Mouse (Mus musculus) v-Abl transformed pro-B cells (cell line): ENCODE data around the gene Sesn3.
"Not testable (repeated sequence)": the region's sequence is repeated elsewhere in the genome, so short reads cannot be mapped to it uniquely, and the experiment has no call there.

ENCODE experiments used
- in situ Hi-C, 2 experiments: fragments of 400-800 bp; cut with MboI; formaldehyde crosslinking; loops; one replicate each; pipeline ENCODE4 v1.15.1; 2025; ENCODE audit not compliant: unreplicated experiment in 2 of 2

Gene Sesn3

DNA sequence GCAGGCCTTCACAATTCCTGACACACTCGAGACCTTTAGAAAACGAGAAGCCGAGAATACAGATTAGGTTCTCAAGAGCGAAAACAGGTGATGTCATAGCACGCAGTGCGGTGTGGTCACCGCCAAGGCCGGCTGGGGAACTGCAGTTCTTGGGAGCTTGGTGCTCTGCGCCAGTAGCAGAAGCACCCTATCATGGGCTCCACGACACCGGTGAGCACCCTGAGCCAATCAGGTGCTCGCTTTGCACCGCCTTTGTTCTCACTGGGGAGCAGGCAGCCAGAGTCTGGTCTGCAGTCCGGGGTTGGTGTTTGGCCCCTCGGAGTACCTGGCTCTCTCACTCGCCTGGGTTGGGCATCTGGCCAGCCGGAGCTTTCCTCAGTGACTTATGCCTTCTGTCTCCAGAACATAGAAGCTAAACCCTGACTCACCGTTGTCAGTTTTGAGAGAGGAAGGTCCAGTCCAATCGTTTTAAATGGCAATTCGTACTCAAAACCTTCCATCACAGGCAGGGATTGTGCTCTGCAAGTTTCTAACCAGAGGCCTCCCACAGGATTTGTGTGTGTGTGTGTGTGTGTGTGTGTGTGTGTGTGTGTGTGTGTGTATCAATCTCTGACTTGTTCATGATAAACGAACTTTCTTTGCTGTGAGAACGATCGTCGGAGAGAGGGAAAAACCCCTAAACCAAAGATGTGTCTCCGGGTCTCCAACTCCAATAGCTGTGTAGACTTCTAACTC, at the start of gene Sesn3:
Gene Sesn3 (plus strand): TSS at position 82 of the 735 bp plus-strand sequence.
- in situ Hi-C loops = loop anchor here in 1 of 2 experiments (5.0 kb wide), 3 partner anchors 103 to 378 kb away; no protein-coding TSS in a partner anchor

- in situ Hi-C loops = loop anchor here in 1 of 2 experiments (5.0 kb wide), 1 partner anchor 35 kb away; no protein-coding TSS in a partner anchor
Observed at GRCm38 (mm10) chr9:14227086-14227485, 47.8 kb upstream of the Sesn3 start.

DNA sequence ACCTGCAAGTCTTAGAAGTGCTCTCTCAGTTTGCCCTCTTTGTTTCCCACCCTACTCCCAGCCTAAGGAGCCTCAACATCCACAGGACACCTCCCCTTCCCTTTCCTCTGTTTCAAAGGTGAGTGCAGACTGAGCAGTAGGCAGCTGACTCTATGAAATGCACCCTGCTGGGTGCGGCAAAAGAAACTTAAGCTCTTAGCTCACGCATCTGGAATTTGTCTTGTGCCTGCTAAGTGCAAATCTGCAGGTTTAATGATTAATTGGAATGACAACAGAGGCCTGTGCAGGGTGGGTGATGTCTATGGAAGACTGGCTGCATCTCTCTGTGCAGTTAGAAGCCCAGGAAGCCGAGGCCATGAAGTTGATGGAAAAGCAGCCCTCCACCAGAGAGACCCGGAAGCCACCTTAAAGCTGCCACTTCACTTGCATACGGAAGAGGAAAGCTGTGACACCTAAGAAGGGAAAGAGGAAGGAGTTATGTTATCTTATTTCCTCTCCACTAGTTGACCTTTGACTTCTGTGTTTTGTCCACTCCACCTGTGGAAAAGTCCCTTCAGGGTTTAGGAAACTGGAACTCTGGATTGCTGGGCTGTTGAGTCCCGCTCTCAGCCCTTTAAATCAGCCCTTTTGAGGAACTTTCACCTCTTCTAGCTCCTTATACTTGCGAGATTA, 41.0 kb upstream of the Sesn3 start:
- in situ Hi-C loops = no loop called here

DNA sequence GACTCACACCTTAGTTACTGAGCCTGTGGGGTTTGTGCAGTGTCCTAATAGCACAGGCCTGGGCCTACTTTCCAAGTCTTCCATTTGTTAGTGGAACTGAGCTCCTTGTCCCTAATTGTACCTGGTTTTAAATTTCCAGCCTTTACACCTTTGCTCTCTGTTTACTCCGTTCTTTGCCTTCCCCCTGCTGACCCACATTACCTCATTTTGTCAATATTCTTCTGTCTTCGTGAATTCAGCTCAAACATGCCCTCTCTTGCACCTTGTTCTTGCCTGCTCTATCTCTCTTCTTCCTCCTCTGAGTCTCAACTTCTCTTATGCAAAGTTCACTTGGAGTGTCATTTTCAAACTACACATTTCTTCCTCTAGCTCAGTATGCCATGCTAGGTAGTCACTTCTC, 39.6 kb upstream of the Sesn3 start:
- in situ Hi-C loops = no loop called here

GRCm38 (mm10) chr9:14241003-14241402, 33.9 kb upstream of the Sesn3 start:
- in situ Hi-C loops = not testable (repeated sequence)

DNA sequence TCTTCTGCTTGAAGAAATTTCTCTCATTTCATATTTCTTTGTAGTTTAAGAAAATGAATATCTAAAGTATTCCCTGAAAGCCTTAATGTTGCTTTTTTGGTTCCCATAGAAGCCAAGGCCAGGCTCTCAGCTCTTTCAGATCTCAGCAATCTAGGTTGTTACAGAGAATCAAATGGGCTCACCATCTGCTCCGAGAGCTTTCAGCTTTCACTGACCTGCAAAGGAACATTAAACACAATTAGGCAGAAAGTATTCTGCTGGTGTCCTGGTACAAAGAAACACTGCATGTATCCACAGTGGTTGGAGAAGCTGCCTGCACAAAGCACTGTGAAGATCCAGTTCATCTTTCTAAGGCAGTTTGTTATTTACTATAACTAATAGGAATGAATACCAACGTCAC, 32.6 kb upstream of the Sesn3 start:
- in situ Hi-C loops = no loop called here

GRCm38 (mm10) chr9:14244528-14244927, 30.3 kb upstream of the Sesn3 start:
- in situ Hi-C loops = no loop called here

GRCm38 (mm10) chr9:14245013-14245586, 29.8 kb upstream of the Sesn3 start:
- in situ Hi-C loops = no loop called here

DNA sequence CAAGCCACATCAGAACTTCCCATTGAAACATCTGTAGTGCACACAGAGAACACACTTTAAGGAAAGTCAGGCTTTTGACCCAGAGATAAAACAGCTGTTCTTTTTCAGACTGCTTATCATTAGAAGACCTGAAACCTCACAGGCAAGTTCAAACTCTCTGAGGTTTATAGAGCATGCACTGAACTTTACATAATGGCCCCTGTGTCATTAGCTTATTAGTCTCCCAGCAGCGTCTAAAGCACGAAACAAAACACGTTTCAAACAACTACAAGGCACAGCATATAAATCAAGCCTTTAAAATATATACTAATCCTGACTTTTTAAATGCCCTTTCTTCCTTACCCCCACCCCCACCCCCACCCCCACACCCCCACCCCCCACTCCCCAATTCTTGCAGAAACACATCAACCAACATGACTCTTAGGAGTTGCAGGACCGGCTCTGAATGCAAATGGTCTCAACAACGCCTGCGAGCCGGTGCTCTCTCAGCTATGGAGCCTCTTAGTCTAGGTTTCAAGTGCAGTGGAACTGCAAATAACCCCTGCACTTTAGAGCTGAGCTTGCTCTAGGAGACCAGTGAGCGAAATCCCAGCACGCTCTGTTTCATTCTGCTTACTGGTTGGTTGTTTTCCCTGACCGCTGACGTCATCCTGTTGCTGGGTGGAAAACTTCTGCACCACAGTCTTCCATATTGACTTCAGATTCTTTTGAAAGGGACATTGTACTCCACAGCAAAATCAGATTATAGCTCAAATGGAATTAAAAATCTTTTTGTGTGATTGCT, 28.7 kb upstream of the Sesn3 start:
- in situ Hi-C loops = no loop called here

- in situ Hi-C loops = no loop called here
Observed at GRCm38 (mm10) chr9:14247480-14248208, 27.2 kb upstream of the Sesn3 start.

GRCm38 (mm10) chr9:14248209-14248596, 26.7 kb upstream of the Sesn3 start:
- in situ Hi-C loops = no loop called here

- in situ Hi-C loops = loop anchor here in 1 of 2 experiments (5.0 kb wide), 1 partner anchor 34 kb away; no protein-coding TSS in a partner anchor
Observed at GRCm38 (mm10) chr9:14261150-14261549, 13.7 kb upstream of the Sesn3 start.

DNA sequence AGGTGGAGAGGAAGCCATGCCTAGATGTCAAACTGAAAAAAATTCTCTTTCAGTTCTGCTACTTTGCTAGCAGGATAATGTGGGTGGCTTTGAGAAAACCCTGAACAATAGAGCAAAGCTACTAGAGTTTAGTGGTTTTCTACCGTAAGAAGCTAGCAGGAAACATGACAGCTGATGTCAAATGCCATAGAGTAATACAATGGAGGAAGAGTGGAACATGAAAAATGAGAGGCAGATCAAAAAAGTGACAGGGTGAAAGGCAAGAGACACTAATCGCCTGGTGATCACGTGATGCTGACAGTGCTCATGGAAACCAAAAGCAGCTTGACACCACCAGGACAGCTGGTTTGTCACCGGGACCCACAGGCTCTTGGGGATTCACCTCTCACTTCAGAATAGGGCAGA, 12.3 kb upstream of the Sesn3 start:
- in situ Hi-C loops = loop anchor here in 1 of 2 experiments (5.0 kb wide), 1 partner anchor 35 kb away; no protein-coding TSS in a partner anchor

- in situ Hi-C loops = no loop called here
Observed at GRCm38 (mm10) chr9:14266470-14266869, 8.4 kb upstream of the Sesn3 start.

- in situ Hi-C loops = no loop called here
Observed at GRCm38 (mm10) chr9:14268578-14268977, 6.3 kb upstream of the Sesn3 start.

- in situ Hi-C loops = no loop called here
Observed at GRCm38 (mm10) chr9:14272921-14273320, 1.9 kb upstream of the Sesn3 start.

- in situ Hi-C loops = no loop called here
Observed at GRCm38 (mm10) chr9:14274586-14274985, 281 bp upstream of the Sesn3 start.

DNA sequence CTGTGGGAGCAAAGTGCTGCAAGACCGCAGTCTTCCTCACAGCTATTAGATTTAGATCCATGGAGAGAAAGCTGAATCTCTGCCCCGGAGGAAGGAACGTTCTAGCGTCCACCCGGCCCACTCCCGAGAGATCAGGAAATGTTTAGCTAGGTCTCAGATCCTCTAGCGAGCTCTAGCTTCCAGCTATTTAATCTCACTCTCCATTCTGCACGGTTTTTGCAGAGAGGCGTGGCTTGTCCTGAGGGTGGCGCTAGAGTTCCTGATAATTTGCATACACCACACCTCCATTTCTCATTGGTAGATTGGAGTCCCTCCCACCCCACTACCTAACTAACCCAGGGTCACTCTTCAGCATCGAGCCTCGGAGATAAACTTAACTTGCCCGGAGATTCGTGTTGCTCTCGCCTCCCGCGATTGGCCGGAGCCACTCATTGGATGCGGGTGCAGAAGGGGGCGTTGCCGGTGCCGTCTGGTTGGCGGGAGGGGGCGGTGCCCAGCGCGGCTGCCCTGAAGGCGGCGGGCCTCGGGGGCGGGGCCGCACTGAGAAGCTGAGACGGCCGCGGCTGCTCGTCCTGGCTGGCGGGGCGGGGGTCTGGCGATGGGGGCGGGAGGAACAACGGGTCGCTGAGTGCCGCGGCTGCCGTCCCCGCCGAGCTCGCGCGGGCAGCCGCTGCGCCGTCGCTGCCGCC, 1.1 kb downstream of the Sesn3 start:
- in situ Hi-C loops = loop anchor here in 1 of 2 experiments (5.0 kb wide), 3 partner anchors 104 to 379 kb away; no protein-coding TSS in a partner anchor
